Mouse (Mus musculus) right cerebral cortex, adult 2 months (tissue): ENCODE measurements at regions not wholly inside any gene's neighbourhood (a gene's known extent, or its start where the extent isn't known, plus 50 kb on each side); places are given as distances from the start of the nearest gene placed in this dataset.
"Not testable (repeated sequence)": the region's sequence is repeated elsewhere in the genome, so short reads cannot be mapped to it uniquely, and the experiment has no call there.

Experiments used
- DNase-seq, 2 experiments: peaks; one replicate each; pipeline ENCODE4 v3.0.0; 2021 to 2022; ENCODE audit warnings: low spot score in 2 of 2

GRCm38 (mm10) chrX:166809165-166809564, 223.6 kb upstream of the Egfl6 start:
- peak; percentile 13 to 32 for DNase-seq

GRCm38 (mm10) chrX:166808207-166808606, 222.7 kb upstream of the Egfl6 start:
- DNase-seq, result no peak

DNA sequence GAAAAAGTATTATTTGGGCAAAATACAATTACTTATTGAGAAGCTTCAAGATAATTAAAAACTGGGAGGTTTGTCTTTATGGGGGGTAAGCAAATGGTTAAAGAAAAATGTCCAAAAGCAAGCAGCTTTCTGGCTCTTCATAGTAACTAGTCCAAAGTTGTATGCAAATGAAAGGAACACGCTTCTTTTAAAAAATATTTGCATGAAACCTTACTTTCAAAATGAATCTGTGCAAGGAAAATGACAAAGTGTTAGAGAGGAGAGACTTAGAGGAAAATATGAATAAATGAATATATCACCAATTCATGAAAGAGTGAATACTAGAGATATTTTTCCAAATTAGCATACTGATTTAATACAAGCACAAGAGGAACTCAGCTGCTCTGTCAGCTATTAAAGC, 220.4 kb upstream of the Egfl6 start:
- DNase-seq, result no peak

DNA sequence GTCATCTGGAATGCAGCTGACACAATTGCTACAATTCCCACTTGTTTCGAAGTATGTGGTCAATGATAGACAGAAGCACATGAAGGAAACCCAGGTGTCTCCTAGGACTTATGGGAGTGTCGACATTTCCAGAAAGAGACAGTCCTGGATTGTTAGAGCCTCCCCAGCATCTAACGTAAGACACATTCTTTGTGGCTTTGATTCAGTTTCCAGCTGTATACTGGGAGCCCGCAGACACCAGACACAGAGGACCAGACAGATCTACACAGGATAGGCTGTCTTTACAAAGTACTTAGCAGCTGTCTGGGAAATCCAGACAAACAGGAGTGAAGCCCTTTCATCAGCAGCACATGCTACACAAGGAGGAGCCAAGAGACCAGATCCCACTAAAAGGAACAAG, 220.0 kb upstream of the Egfl6 start:
- no peak for DNase-seq

DNA sequence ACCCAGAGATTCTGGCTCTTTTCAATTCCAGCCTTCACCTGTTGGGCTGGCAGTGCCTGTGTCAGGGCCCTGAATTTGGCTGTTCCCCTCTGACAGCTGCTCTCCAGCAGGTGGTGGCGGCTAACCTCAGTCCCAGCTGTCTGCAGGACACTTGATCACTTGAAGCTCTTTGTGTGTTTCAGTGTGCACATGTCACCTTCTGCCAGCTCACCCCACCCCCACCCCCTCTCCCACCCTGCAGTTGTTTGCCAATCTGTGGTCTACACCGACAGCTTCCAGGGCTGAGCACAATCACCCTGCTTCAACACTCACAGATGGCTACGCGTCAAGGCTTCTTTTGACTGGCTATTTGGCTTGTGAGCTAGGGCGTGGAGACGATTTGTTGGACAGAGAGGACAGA, 217.7 kb upstream of the Egfl6 start:
- no peak for DNase-seq

GRCm38 (mm10) chrX:166801017-166801416, 215.5 kb upstream of the Egfl6 start:
- DNase-seq, result no peak

- no peak for DNase-seq
Measured at GRCm38 (mm10) chrX:166795651-166796050, 210.1 kb upstream of the Egfl6 start.

DNA sequence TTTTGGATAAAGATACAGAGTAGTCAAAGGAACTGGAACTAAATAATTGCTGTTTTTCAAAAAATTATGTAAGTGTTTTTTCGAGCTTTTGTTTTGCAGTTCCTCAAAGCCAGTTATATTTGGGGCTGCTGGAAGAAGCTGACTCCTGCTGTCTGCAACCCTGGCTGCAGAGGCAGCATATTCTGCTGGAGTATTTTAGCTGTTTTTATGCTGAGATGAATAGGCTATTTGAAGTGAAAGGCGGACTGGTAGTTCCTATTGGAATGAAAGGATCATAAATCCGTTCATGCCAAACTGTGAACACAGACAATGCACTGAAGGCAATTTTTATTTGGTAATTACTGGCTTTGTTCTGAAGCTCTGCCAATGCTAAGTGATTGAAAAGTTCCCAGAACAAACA, 203.5 kb upstream of the Egfl6 start:
- DNase-seq, result peak in 1 of 2 experiments; percentile 40

DNA sequence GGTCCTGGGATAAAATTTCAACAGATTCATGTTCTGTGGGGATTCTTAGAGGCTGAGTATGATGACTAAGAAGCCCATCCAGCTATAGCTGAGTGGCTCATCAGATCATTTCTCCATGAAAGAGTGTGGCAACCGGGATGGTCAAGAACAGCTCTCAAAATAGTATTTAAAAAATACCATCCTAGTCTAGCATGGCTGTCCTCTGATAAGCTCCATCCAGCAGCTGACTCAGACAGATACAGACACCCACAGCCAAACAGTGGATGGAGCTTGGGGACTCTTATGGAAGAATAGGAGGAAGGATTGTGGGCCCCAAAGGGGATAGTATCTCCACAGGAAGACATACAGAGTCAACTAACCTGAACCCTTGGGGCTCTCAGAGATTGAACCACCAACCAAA, 201.6 kb upstream of the Egfl6 start:
- DNase-seq, result not testable (repeated sequence)

- DNase-seq, result no peak
Measured at GRCm38 (mm10) chrX:166785615-166786014, 200.1 kb upstream of the Egfl6 start.

- DNase-seq, result no peak
Measured at GRCm38 (mm10) chrX:166783377-166783776, 197.9 kb upstream of the Egfl6 start.

- no peak for DNase-seq
Measured at GRCm38 (mm10) chrX:166779334-166780092, 194.0 kb upstream of the Egfl6 start.

GRCm38 (mm10) chrX:166773408-166773854, 187.9 kb upstream of the Egfl6 start:
- no peak for DNase-seq

GRCm38 (mm10) chrX:166766991-166767390, 181.5 kb upstream of the Egfl6 start:
- DNase-seq, result no peak

- no peak for DNase-seq
Measured at GRCm38 (mm10) chrX:166765647-166766046, 180.1 kb upstream of the Egfl6 start.

DNA sequence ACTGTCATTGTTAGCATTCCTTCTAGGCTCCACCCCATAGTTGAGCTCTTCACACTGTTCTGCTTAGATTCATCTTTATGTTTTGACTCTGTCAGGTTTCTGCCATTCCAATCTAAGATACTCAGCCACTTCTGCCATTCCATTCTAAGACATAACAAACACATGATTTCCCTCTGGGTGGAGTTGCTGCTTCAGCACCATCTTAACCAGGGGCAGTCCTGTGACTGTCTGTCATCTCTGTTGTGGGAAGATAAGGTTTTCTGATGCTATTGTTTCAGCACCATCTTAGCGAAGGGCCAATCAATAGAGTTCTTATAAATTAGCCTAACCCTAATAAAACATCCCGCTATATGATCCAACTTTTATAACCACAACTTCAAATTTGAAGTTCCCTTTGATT, 176.6 kb upstream of the Egfl6 start:
- no peak for DNase-seq

DNA sequence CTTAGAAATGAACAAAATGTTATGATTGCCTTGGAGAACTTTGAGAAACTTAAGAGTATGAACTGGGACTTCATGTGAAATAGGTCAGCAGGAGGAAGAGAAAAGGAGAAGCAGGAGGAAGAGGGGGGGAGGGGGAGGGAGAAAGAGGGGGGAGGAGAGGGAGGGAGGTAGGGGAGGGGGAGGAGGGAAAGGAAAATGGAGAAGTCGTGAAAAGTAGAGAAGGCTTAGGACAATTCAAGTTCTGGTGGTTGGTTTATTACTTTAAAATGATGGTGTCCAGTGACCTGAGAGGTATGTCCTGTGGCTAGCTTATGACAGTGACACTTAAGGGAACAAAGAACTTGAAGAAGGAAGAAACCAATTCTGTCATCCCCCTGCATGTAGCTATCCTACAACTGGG, 171.6 kb upstream of the Egfl6 start:
- no peak for DNase-seq

GRCm38 (mm10) chrX:166754967-166755654, 169.6 kb upstream of the Egfl6 start:
- DNase-seq, result no peak

- no peak for DNase-seq
Measured at GRCm38 (mm10) chrX:166749055-166749679, 163.6 kb upstream of the Egfl6 start.

GRCm38 (mm10) chrX:166731354-166731753, 145.8 kb upstream of the Egfl6 start:
- DNase-seq, result peak; percentile 2 to 13

GRCm38 (mm10) chrX:166728622-166728928, 143.1 kb upstream of the Egfl6 start:
- DNase-seq, result no peak

- DNase-seq, result no peak
Measured at GRCm38 (mm10) chrX:166727823-166728621, 142.5 kb upstream of the Egfl6 start.
